Mouse (Mus musculus) right cerebral cortex, postnatal 36 days (tissue): ENCODE data around the gene Dynll1.

Source experiments
- DNase-seq, 2 experiments: peaks; one replicate each; pipeline ENCODE4 v3.0.0; 2022; ENCODE audit warnings: low spot score in 2 of 2, mixed read lengths in 1 of 2

The Dynll1 gene

DNA sequence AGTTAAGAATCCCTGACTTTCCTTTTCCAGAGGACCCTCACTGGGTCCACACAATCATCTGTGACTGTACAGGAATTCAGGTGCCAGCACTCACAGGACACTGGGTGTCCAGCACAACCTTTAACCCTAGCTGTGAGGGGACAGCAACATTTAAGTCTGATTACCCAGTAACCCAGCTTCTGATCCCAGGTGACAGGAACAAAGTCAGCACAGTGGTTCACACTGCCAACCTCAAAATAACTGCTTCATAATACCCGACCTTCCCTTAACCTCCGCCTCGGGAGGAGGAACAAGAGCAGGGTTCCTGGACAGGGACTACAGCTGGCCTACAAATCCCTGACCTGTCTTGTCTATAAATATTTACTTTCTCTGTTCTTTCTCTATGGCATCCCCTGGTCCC is 32.5 kb downstream of the Dynll1 start:
- no peak for DNase-seq

DNA sequence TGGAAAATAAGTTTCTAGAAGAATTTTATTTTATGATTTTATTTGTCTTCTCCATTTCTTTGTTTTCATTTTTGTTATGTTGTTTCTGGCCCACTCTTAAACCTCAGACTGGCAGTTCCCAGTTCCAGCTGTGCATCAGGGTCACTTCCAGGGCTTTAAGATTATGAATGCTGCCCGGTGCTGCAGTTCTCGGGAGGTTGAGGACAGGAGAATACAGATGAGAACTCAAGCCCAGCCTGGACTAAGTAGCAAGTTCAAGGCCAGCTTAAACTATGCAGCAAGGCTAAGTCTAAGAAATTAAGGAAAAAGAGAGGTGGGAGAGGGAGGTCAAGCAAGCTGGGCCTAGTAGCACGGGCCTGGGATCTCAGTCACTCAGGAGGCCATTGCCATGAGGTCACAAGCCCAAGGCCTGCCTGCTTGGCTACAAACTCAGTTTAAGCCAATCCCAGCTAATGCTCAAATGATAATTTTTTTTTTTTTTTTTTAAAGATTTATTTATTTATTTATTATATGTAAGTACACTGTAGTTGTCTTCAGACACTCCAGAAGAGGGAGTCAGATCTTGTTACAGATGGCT is 33.2 kb downstream of the Dynll1 start:
- no peak for DNase-seq

GRCm38 (mm10) chr5:115266787-115267468 is 33.9 kb downstream of the Dynll1 start:
- no peak for DNase-seq

DNA sequence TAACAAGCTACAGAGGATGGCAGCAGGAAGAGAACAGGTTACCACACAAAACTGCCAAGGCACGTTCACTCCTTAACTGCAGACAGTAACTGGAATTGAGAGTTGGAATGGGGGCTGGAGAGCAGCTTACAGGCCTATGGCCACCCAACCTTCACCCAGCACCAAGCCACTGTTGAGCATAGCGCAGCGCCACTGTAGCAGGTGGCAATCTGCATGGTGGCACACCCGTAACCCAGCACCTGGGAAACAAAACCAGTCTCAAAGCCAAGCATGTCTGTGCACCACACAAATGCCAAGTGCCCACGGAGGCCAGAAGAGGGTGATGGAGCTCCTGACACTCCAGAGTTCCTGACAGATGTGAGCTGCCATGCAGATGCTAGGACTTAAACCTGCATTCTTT is 34.5 kb downstream of the Dynll1 start:
- no peak for DNase-seq

DNA sequence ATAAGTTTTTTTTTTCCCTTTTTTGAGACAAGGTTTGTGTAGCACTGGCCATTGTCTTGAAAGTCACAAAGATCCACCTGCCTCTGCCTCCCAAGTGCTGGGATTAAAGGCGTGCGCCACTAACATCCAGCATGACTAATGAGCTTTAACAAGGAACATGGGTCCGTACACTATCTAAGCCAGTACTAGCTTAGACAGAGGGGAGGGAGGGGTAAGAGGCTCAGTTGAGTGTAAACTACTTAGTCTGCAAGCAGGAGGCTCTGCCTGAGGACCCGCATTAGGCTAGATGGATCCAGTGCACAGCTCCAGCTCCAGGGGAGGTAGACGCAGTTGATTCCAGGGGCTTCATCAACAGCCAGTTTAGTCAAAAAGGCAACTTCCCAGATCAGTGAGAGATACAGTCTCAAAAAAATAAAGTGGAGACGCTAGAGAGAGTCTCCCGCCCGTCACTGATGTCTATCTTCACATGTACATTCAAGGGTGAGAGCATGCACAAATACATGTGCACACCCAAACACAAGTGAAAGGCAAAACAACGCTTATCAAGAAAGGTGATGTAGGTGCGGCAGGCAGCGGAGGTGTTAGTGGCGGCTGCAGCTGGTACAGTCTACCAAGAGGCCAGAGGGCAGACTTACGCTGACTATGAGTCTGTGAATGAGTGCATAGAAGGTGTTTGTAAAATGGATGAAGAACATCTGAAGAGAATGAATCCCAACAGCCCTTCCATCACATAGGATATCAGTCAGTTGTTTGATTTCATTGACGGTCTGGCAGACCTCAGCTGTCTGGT is 38.1 kb downstream of the Dynll1 start:
- no peak for DNase-seq

GRCm38 (mm10) chr5:115261880-115262279 is 38.9 kb downstream of the Dynll1 start:
- DNase-seq = no peak

DNA sequence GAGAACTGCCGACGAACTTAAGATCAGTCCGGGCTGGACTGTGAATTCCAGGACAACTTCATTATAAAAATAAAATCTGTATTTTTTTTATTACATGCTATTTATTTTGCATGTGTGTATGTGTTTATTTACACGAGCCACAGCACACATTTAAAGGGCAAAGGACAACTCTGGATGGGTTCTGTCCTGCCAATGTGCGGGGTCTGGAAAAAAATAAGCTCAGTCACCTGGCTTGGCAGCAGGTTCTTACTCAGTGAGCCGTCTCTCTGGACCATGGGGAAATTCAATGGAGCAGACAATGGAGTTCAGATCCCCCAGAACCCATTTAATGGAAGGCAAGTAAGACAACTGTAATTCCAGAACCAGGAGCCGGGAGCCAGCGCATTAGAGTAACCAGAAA is 39.7 kb downstream of the Dynll1 start:
- DNase-seq = no peak

GRCm38 (mm10) chr5:115260356-115260755 is 40.4 kb downstream of the Dynll1 start:
- no peak for DNase-seq

DNA sequence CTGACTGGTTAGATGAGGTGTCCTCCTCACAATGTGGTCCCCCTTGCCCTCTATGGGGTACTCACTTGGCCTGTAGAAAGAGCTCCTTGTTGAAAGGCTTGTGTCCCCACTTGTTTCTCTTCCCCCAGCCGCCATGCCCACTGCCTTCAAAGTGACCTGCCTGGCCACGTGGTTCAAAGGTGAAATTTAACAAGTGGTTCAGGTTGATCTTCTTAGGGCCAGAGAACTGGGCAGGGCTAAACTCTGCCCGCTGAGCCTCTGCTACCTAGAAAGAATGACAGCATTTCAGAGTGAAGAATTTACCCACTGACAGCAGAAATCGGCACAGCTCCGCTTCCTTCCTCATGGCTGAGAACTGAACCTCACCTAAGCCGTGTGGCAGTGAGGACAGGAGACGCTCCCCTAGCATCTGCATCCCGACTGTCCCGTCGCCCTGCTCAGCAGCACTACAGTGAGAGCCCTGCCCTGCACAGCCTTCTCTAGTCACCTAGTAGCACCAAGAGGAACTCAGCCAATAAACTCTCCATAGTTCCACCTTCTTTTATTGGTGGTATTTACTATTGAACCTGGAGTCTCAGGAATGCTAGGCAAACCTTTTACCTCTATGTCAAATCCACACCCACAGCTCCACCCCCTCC is 43.8 kb downstream of the Dynll1 start:
- no peak for DNase-seq

GRCm38 (mm10) chr5:115255472-115255871 is 45.3 kb downstream of the Dynll1 start:
- DNase-seq = no peak
